Mouse (Mus musculus) central nervous system, embryonic 18 days (tissue): Measurements from ENCODE around the gene Olfr196. TPM values are rescaled to one million over a fixed set of nuclear protein-coding genes. Genes with fewer than 3 reads are reported as not detected.

ENCODE experiments used
- polyA plus RNA-seq: library from polyadenylated mRNA; depleted of rRNA; stranded (reverse); fragments of >200 nt; gene quantifications from 2 replicates; pipeline ENCODE4 v1.2.3, GENCODE M21; 2012; rRNA removed

Olfr196 gene
- not detected in 2 replicates for polyA plus RNA-seq

GRCm38 (mm10) chr16:59170354-59170753 is at the start of gene Olfr196:
Olfr196 (minus strand) TSS chr16:59170454.

GRCm38 (mm10) chr16:59219667-59220066 is 49.4 kb upstream of the Olfr196 start, which contains the start of gene Olfr199:
Olfr199 (minus strand) TSS chr16:59219767.

GRCm38 (mm10) chr16:59203433-59203832 is 33.2 kb upstream of the Olfr196 start, which contains the start of gene Olfr198:
Olfr198 (minus strand) TSS chr16:59203533.

DNA sequence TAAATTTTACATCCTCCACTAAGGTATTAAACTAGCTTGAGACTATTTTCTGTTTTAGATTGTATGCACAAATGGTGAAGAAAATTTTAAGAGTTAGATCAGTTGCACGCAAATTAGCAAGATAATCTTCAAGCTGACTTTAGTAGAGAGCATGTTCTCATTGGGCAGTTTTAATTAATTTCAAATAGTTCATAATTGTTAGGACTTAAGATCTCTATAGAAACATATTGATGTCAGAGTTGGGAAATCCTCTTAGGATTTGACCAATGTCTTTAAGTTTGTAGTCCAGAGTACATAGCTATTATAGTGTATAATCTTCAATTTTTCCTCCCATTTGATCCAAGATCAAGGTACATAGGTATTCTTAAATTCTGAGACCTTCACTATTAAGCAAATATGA is 23.5 kb downstream of the Olfr196 start, which contains the start of gene Olfr195:
Gene Olfr195 (plus strand): TSS at position 301 of the 400 bp plus-strand sequence.

GRCm38 (mm10) chr16:59120969-59121368 is 49.3 kb downstream of the Olfr196 start, which contains the start of gene Olfr194:
Olfr194 (minus strand) TSS chr16:59121069.

Other genes with a start within 250 kb of the Olfr196 start
- not detected in 2 replicates for gene Olfr181, start 241.7 kb downstream of the Olfr196 start, polyA plus RNA-seq
- not detected in 2 replicates for gene Olfr180, start 241.1 kb downstream of the Olfr196 start, polyA plus RNA-seq
- gene Olfr183, start 175.1 kb downstream of the Olfr196 start, polyA plus RNA-seq = not detected in 2 replicates
- gene Olfr186, start 140.2 kb downstream of the Olfr196 start, polyA plus RNA-seq = not detected in 2 replicates
- not detected in 2 replicates for gene Olfr187, start 130.7 kb downstream of the Olfr196 start, polyA plus RNA-seq
- gene Olfr190, start 92.4 kb downstream of the Olfr196 start, polyA plus RNA-seq = not detected in 2 replicates
- not detected in 2 replicates for gene Olfr191, start 80.6 kb downstream of the Olfr196 start, polyA plus RNA-seq
- not detected in 2 replicates for gene Olfr193, start 58.6 kb downstream of the Olfr196 start, polyA plus RNA-seq
- not detected in 2 replicates for gene Olfr194, start 49.4 kb downstream of the Olfr196 start, polyA plus RNA-seq
- gene Olfr195, start 23.4 kb downstream of the Olfr196 start, polyA plus RNA-seq = not detected in 2 replicates
- not detected in 2 replicates for gene Olfr198, start 33.1 kb upstream of the Olfr196 start, polyA plus RNA-seq
- gene Olfr199, start 49.3 kb upstream of the Olfr196 start, polyA plus RNA-seq = not detected in 2 replicates
- 0.01 TPM in 1 of 2 replicates, not detected in the other for gene Olfr201, start 102.2 kb upstream of the Olfr196 start, polyA plus RNA-seq
- gene Olfr202, start 116.3 kb upstream of the Olfr196 start, polyA plus RNA-seq = not detected in 2 replicates
- not detected in 2 replicates for gene Olfr203, start 128.4 kb upstream of the Olfr196 start, polyA plus RNA-seq
- gene Olfr204, start 147.8 kb upstream of the Olfr196 start, polyA plus RNA-seq = not detected in 2 replicates
- gene Olfr205, start 160.7 kb upstream of the Olfr196 start, polyA plus RNA-seq = not detected in 2 replicates
- gene Olfr206, start 178.8 kb upstream of the Olfr196 start, polyA plus RNA-seq = not detected in 2 replicates
- gene Olfr209, start 193.5 kb upstream of the Olfr196 start, polyA plus RNA-seq = not detected in 2 replicates
- gene Gabrr3, start 236.9 kb upstream of the Olfr196 start, polyA plus RNA-seq = 0.03 and 0.05 TPM in 2 replicates